Mouse (Mus musculus): ENCODE results near the gene Swsap1.

Swsap1 gene

GRCm38 (mm10) chr9:22004546-22004945, 49.0 kb downstream of the Swsap1 start:
- in situ Hi-C loops (cut with MboI; ENCODE audit: low sequenced_read_pairs): no loop called here

All from CH12F3 (cell line).